Mouse (Mus musculus) midbrain, embryonic 14.5 days (tissue): ENCODE measurements at regions not wholly inside any gene's neighbourhood (a gene's known extent, or its start where the extent isn't known, plus 50 kb on each side); places are given as distances from the start of the nearest gene placed in this dataset.

ENCODE experiments used
- ATAC-seq: fragments of 200-750 bp; cut with Nextera tagmentation; 2 replicates; pipeline ENCODE4 v1.8.0; 2017; ENCODE audit warnings: moderate number of reproducible peaks, moderate library complexity; ENCODE audit not compliant: low FRiP score, low TSS enrichment
- DNase-seq: peaks from one replicate; pipeline ENCODE4 v3.0.0-alpha.2; 2015
- H3K27ac ChIP-seq: fragments of 300-500 bp; sonication (generic); replicated peaks from 2 replicates; pipeline ENCODE4 v1.5.1; 2014; ENCODE audit warnings: mild to moderate bottlenecking, low read depth, low read length, moderate library complexity
- H3K27me3 ChIP-seq: fragments of 300-500 bp; sonication (generic); 2 replicates; pipeline ENCODE4 v1.6.1; 2014; ENCODE audit warnings: low read length, control low read depth, mixed read lengths; ENCODE audit not compliant: control insufficient read depth, insufficient read depth
- H3K36me3 ChIP-seq: fragments of 300-500 bp; sonication (generic); 2 replicates; pipeline ENCODE4 v1.6.1; 2014; ENCODE audit warnings: low read length, control low read depth; ENCODE audit not compliant: control insufficient read depth, insufficient read depth
- H3K4me1 ChIP-seq: fragments of 300-500 bp; sonication (generic); 2 replicates; pipeline ENCODE4 v1.6.1; 2014; ENCODE audit warnings: mild to moderate bottlenecking, antibody characterized with exemption, low read length, control low read depth; ENCODE audit not compliant: control insufficient read depth, insufficient read depth
- H3K4me2 ChIP-seq: fragments of 300-500 bp; sonication (generic); 2 replicates; pipeline ENCODE4 v1.6.1; 2014; ENCODE audit warnings: mild to moderate bottlenecking, low read length, moderate library complexity
- H3K4me3 ChIP-seq: fragments of 300-500 bp; sonication (generic); replicated peaks from 2 replicates; pipeline ENCODE4 v1.5.1; 2014; ENCODE audit warnings: low read depth, low read length
- H3K9ac ChIP-seq: fragments of 300-500 bp; sonication (generic); replicated peaks from 2 replicates; pipeline ENCODE4 v1.6.1; 2014; ENCODE audit warnings: mild to moderate bottlenecking, low read length, moderate library complexity
- H3K9me3 ChIP-seq: fragments of 300-500 bp; sonication (generic); 2 replicates; pipeline ENCODE4 v1.6.1; 2016; ENCODE audit warnings: low read length, control low read depth, mixed read lengths; ENCODE audit not compliant: control insufficient read depth
- WGBS: fragments of 180-500 bp; shearing (Covaris S2); extraction: QIAGEN DNeasy Blood & Tissue Kit; methylation state at CpG from one replicate; pipeline ENCODE4 v1.1.7; 2014; 5-methylcytosine and 5-hydroxymethylcytosine counted together

GRCm38 (mm10) chr9:32815473-32815872 lies 179.5 kb downstream of the Ets1 start:
- 92% methylated on average over 5 of the region's 5 CpGs for WGBS
- ATAC-seq: no peak
- Histone ChIP-seq H3K9ac (no peak overlapping the region), H3K9me3 (no peaks in the 10 kb centered on the region), H3K4me3 (no peak overlapping the region), H3K4me1 (no peaks in the 10 kb centered on the region), H3K27ac (no peak overlapping the region), H3K4me2 (no peak overlapping the region), H3K27me3 (no peaks in the 10 kb centered on the region), H3K36me3 (no peaks in the 10 kb centered on the region)
- no peak for DNase-seq

GRCm38 (mm10) chr9:32816649-32817425 lies 180.8 kb downstream of the Ets1 start:
- Histone ChIP-seq H3K4me3 (no peak overlapping the region), H3K27me3 (no peaks in the 10 kb centered on the region), H3K27ac (no peak overlapping the region), H3K9ac (no peak overlapping the region), H3K4me2 (no peak overlapping the region), H3K36me3 (no peaks in the 10 kb centered on the region), H3K9me3 (no peaks in the 10 kb centered on the region), H3K4me1 (no peaks in the 10 kb centered on the region)
- no peak for DNase-seq
- 92% methylated on average over 9 of the region's 9 CpGs for WGBS
- ATAC-seq: no peak

- H3K36me3 ChIP-seq: no peaks in the 10 kb centered on the region
- H3K9me3 ChIP-seq: no peaks in the 10 kb centered on the region
- no peaks in the 10 kb centered on the region for H3K4me1 ChIP-seq
- no peak overlapping the region for H3K4me2 ChIP-seq
- ATAC-seq (no peak), DNase-seq (no peak)
- H3K9ac ChIP-seq: no peak overlapping the region
- H3K27me3 ChIP-seq: no peaks in the 10 kb centered on the region
- H3K4me3 ChIP-seq: no peak overlapping the region
- no peak overlapping the region for H3K27ac ChIP-seq
- WGBS: 78% methylated on average over 7 of the region's 7 CpGs
Observed at GRCm38 (mm10) chr9:32817442-32818358, 181.7 kb downstream of the Ets1 start.

- Histone ChIP-seq H3K27me3 (no peaks in the 10 kb centered on the region), H3K9me3 (no peaks in the 10 kb centered on the region), H3K4me3 (no peak overlapping the region), H3K9ac (no peak overlapping the region), H3K4me1 (no peaks in the 10 kb centered on the region), H3K4me2 (no peak overlapping the region), H3K27ac (no peak overlapping the region), H3K36me3 (no peaks in the 10 kb centered on the region)
- ATAC-seq (no peak), DNase-seq (no peak)
- WGBS: 61% methylated on average over 8 of the region's 8 CpGs
Observed at GRCm38 (mm10) chr9:32823439-32824133, 187.6 kb downstream of the Ets1 start.

GRCm38 (mm10) chr9:32824134-32824531 lies 188.1 kb downstream of the Ets1 start:
- WGBS: 78% methylated on average over 6 of the region's 6 CpGs
- H3K4me2 ChIP-seq: no peak overlapping the region
- H3K4me1 ChIP-seq: no peaks in the 10 kb centered on the region
- DNase-seq (no peak), ATAC-seq (no peak)
- no peak overlapping the region for H3K27ac ChIP-seq
- H3K36me3 ChIP-seq: no peaks in the 10 kb centered on the region
- no peaks in the 10 kb centered on the region for H3K27me3 ChIP-seq
- no peak overlapping the region for H3K4me3 ChIP-seq
- no peaks in the 10 kb centered on the region for H3K9me3 ChIP-seq
- no peak overlapping the region for H3K9ac ChIP-seq

GRCm38 (mm10) chr9:32830268-32830891 lies 194.4 kb downstream of the Ets1 start:
- ATAC-seq (no peak), DNase-seq (no peak)
- H3K9ac ChIP-seq: no peak overlapping the region
- H3K4me3 ChIP-seq: no peak overlapping the region
- H3K36me3 ChIP-seq: no peaks in the 10 kb centered on the region
- H3K27ac ChIP-seq: no peak overlapping the region
- no peaks in the 10 kb centered on the region for H3K27me3 ChIP-seq
- 76% methylated on average over 2 of the region's 2 CpGs for whole genome bisulfite sequencing
- H3K4me2 ChIP-seq: no peak overlapping the region
- H3K4me1 ChIP-seq: no peaks in the 10 kb centered on the region
- H3K9me3 ChIP-seq: no peaks in the 10 kb centered on the region

GRCm38 (mm10) chr9:32833373-32833772 lies 197.4 kb downstream of the Ets1 start:
- Histone ChIP-seq H3K36me3 (no peaks in the 10 kb centered on the region), H3K4me3 (no peak overlapping the region), H3K4me2 (no peak overlapping the region), H3K27ac (no peak overlapping the region), H3K9me3 (no peaks in the 10 kb centered on the region), H3K27me3 (no peaks in the 10 kb centered on the region), H3K4me1 (no peaks in the 10 kb centered on the region), H3K9ac (no peak overlapping the region)
- 89% methylated on average over 8 of the region's 8 CpGs for WGBS
- no peak for ATAC-seq
- no peak for DNase-seq
